Mouse (Mus musculus) intestine, embryonic 14.5 days (tissue): Measurements from ENCODE around the gene Foxm1. TPM values are rescaled to one million over a fixed set of nuclear protein-coding genes. Genes with fewer than 3 reads are reported as not detected.

Source experiments
- ATAC-seq: fragments of 200-750 bp; cut with Nextera tagmentation; replicated peaks from 2 replicates; pipeline ENCODE4 v1.8.0; 2017; ENCODE audit warnings: low read depth, moderate number of reproducible peaks, moderate TSS enrichment, moderate library complexity; ENCODE audit not compliant: low FRiP score, low TSS enrichment
- DNase-seq: peaks from one replicate; pipeline ENCODE4 v3.0.0-alpha.2; 2018; ENCODE audit warnings: low spot score
- H3K27ac ChIP-seq: fragments of 300-500 bp; sonication (generic); 2 replicates; pipeline ENCODE4 v1.5.1; 2014; ENCODE audit warnings: low read depth, mild to moderate bottlenecking, control low read depth
- H3K27me3 ChIP-seq: fragments of 300-500 bp; sonication (generic); replicated peaks from 2 replicates; pipeline ENCODE4 v1.6.1; 2014; ENCODE audit warnings: low read length, control low read depth; ENCODE audit not compliant: control insufficient read depth, insufficient read depth
- H3K36me3 ChIP-seq: fragments of 300-500 bp; sonication (generic); 2 replicates; pipeline ENCODE4 v1.6.1; 2014; ENCODE audit warnings: low read length, control low read depth; ENCODE audit not compliant: control insufficient read depth, insufficient read depth
- H3K4me1 ChIP-seq: fragments of 300-500 bp; sonication (generic); replicated peaks from 2 replicates; pipeline ENCODE4 v1.6.1; 2014; ENCODE audit warnings: low read length, control low read depth, mixed read lengths; ENCODE audit not compliant: control insufficient read depth, insufficient read depth
- H3K4me2 ChIP-seq: fragments of 300-500 bp; sonication (generic); 2 replicates; pipeline ENCODE4 v1.6.1; 2014; ENCODE audit warnings: low read length
- H3K4me3 ChIP-seq: fragments of 300-500 bp; sonication (generic); 2 replicates; pipeline ENCODE4 v1.5.1; 2014; ENCODE audit warnings: low read depth, low read length, control low read depth, mixed read lengths
- H3K9ac ChIP-seq: fragments of 300-500 bp; sonication (generic); 2 replicates; pipeline ENCODE4 v1.6.1; 2014; ENCODE audit warnings: mild to moderate bottlenecking, low read length
- H3K9me3 ChIP-seq: fragments of 300-500 bp; sonication (generic); 2 replicates; pipeline ENCODE4 v1.6.1; 2016; ENCODE audit warnings: low read length, control low read depth; ENCODE audit not compliant: control insufficient read depth
- WGBS: fragments of 180-500 bp; shearing (Covaris S2); extraction: QIAGEN DNeasy Blood & Tissue Kit; methylation state at CpG from one replicate; pipeline ENCODE4 v1.1.7; 2014; 5-methylcytosine and 5-hydroxymethylcytosine counted together
- polyA plus RNA-seq: library from polyadenylated mRNA; unstranded; fragments of >200 nt; fragmentation: Nextera tagmentation; extraction: Ambion mirVana; gene quantifications from 2 replicates; pipeline ENCODE4 v1.2.1, GENCODE M21; 2014

Gene Foxm1
- polyA plus RNA-seq = 37.2 and 41.4 TPM in 2 replicates

- Histone ChIP-seq H3K9ac (peak within 1 kb of the TSS; percentile 92), H3K4me2 (peak within 1 kb of the TSS; percentile 79), H3K9me3 (no peaks in the 10 kb centered on the region), H3K4me1 (peaks cover 17% of the 10 kb centered on the region), H3K36me3 (peaks cover 36% of the 10 kb centered on the region), H3K27me3 (no peaks in the 10 kb centered on the region), H3K27ac (peak within 1 kb of the TSS; percentile 95), H3K4me3 (peak within 1 kb of the TSS; percentile 67)
- WGBS = under 1% methylated on average over 70 of the region's 76 CpGs
- ATAC-seq = peak; percentile 89
- DNase-seq = peak; percentile 93
Measured at GRCm38 (mm10) chr6:128362381-128363006, at the start of gene Foxm1, which contains the start of gene Rhno1. Gene Foxm1, plus strand, starts transcription at chr6:128362967. Gene Rhno1, minus strand, starts transcription at chr6:128362911.

GRCm38 (mm10) chr6:128314796-128315195, 48.0 kb upstream of the Foxm1 start:
- DNase-seq (no peak), ATAC-seq (no peak)
- H3K4me3 ChIP-seq = no peak overlapping the region
- H3K27ac ChIP-seq = no peak overlapping the region
- 88% methylated on average over 6 of the region's 6 CpGs for WGBS
- no peak overlapping the region for H3K9ac ChIP-seq
- H3K36me3 ChIP-seq = no peaks in the 10 kb centered on the region
- H3K27me3 ChIP-seq = no peaks in the 10 kb centered on the region
- H3K4me1 ChIP-seq = no peaks in the 10 kb centered on the region
- no peaks in the 10 kb centered on the region for H3K9me3 ChIP-seq
- H3K4me2 ChIP-seq = no peak overlapping the region

GRCm38 (mm10) chr6:128315597-128315996, 47.2 kb upstream of the Foxm1 start:
- Histone ChIP-seq H3K27me3 (no peaks in the 10 kb centered on the region), H3K4me3 (no peak overlapping the region), H3K4me2 (no peak overlapping the region), H3K9me3 (no peaks in the 10 kb centered on the region), H3K36me3 (no peaks in the 10 kb centered on the region), H3K27ac (no peak overlapping the region), H3K9ac (no peak overlapping the region), H3K4me1 (no peaks in the 10 kb centered on the region)
- 77% methylated on average over 8 of the region's 8 CpGs for WGBS
- ATAC-seq (no peak), DNase-seq (no peak)

- H3K4me2 ChIP-seq = no peak overlapping the region
- no peak overlapping the region for H3K4me3 ChIP-seq
- no peaks in the 10 kb centered on the region for H3K9me3 ChIP-seq
- 12% methylated on average over 4 of the region's 4 CpGs for WGBS
- ATAC-seq (0 out of 2 replicates have a peak, but pooled peaks have one; percentile 34), DNase-seq (peak; percentile 73)
- H3K4me1 ChIP-seq = no peaks in the 10 kb centered on the region
- H3K36me3 ChIP-seq = peaks cover 24% of the 10 kb centered on the region
- no peak overlapping the region for H3K9ac ChIP-seq
- H3K27ac ChIP-seq = no peak overlapping the region
- no peaks in the 10 kb centered on the region for H3K27me3 ChIP-seq
Measured at GRCm38 (mm10) chr6:128318317-128318716, 44.5 kb upstream of the Foxm1 start.

GRCm38 (mm10) chr6:128334397-128335124, 28.2 kb upstream of the Foxm1 start:
- Histone ChIP-seq H3K4me1 (peaks cover 7% of the 10 kb centered on the region), H3K36me3 (peaks cover 43% of the 10 kb centered on the region), H3K9ac (no peak overlapping the region), H3K4me2 (no peak overlapping the region), H3K9me3 (no peaks in the 10 kb centered on the region), H3K27ac (no peak overlapping the region), H3K4me3 (no peak overlapping the region), H3K27me3 (no peaks in the 10 kb centered on the region)
- DNase-seq (peak; percentile 88), ATAC-seq (no peak; the same call in 1 of the 2 replicates)
- 22% methylated on average over 12 of the region's 12 CpGs for WGBS

- Histone ChIP-seq H3K4me3 (no peak overlapping the region), H3K4me2 (no peak overlapping the region), H3K36me3 (peaks cover 28% of the 10 kb centered on the region), H3K27me3 (no peaks in the 10 kb centered on the region), H3K9me3 (no peaks in the 10 kb centered on the region), H3K4me1 (peaks cover 7% of the 10 kb centered on the region), H3K27ac (no peak overlapping the region), H3K9ac (no peak overlapping the region)
- 78% methylated on average over 7 of the region's 7 CpGs for WGBS
- ATAC-seq = no peak
- DNase-seq = no peak
Measured at GRCm38 (mm10) chr6:128337467-128337866, 25.3 kb upstream of the Foxm1 start.

- Histone ChIP-seq H3K4me3 (no peak overlapping the region), H3K4me1 (peaks cover 7% of the 10 kb centered on the region), H3K36me3 (peaks cover 16% of the 10 kb centered on the region), H3K4me2 (no peak overlapping the region), H3K27ac (no peak overlapping the region), H3K9ac (no peak overlapping the region), H3K27me3 (no peaks in the 10 kb centered on the region), H3K9me3 (no peaks in the 10 kb centered on the region)
- 33% methylated on average over 5 of the region's 5 CpGs for WGBS
- ATAC-seq = no peak
- DNase-seq = no peak
Measured at GRCm38 (mm10) chr6:128338876-128339275, 23.9 kb upstream of the Foxm1 start.

- no peaks in the 10 kb centered on the region for H3K9me3 ChIP-seq
- no peak overlapping the region for H3K27ac ChIP-seq
- no peaks in the 10 kb centered on the region; the same call in 1 of the 2 replicates for H3K36me3 ChIP-seq
- 90% methylated on average over 11 of the region's 11 CpGs for WGBS
- H3K4me3 ChIP-seq = no peak overlapping the region
- peaks cover 7% of the 10 kb centered on the region for H3K4me1 ChIP-seq
- no peak for DNase-seq
- H3K9ac ChIP-seq = no peak overlapping the region
- no peak for ATAC-seq
- H3K4me2 ChIP-seq = no peak overlapping the region
- no peaks in the 10 kb centered on the region for H3K27me3 ChIP-seq
Measured at GRCm38 (mm10) chr6:128341956-128342723, 20.6 kb upstream of the Foxm1 start.
